In the genomic region with DNA sequence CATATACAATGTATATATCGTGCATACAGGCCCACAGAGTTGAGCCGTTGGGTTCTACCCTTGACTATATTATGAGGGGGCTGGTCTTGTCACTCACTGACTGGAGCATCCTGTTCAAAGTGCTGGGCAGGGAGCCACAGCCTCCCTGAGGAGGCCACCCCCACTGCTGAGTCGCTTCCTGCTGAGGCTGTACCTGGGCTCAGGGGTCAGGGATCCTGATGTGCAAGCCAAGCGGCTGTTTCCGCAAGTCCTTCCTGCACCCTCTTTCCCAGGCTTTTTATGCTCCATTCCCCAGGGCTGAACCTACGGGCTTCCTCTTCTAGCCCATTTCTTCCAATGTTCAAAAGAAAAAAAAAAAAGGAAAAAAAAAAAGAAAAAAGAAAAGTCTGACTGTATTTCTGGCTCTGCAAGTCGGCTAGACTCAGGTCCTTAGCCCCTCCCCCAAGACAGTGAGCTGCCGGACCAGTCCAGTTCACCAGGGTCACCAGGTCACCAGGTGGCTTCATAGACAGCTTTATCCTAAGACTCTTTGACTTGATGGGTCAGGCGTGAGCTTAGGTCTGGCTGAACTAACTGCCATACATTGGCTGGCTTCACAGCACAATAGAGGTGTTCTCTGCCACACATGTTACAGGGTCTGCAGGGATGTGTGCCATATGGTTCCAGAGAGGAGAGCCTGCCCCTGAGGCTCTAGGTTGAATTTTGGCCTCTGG, we compare ENCODE assay signal across 9 mouse cellular contexts.
DNase-seq lines count a peak whose midpoint lies in the region; ATAC-seq and TF ChIP-seq lines count a peak whose summit lies in the region.
"Had no signal": no experiment of that assay in that cellular context is flagged by ENCODE, and none has a peak within 500 bp of the region (broad histone marks: within the 10 kb centered on the region; RNA-seq: fewer than 3 reads in every experiment).

No protein-coding gene starts in this region.

- peaks cover 45% of the 10 kb centered on the region for H3K4me1 ChIP-seq in forebrain, embryonic 12.5 days
- peaks cover 11% of the 10 kb centered on the region; the same call in 1 of the 2 replicates for H3K4me1 ChIP-seq in forebrain, embryonic 11.5 days (replicated peaks; ENCODE audit: control insufficient read depth, insufficient read depth, low read length)
- H3K4me1 ChIP-seq in liver, embryonic 11.5 days (replicated peaks; ENCODE audit: control insufficient read depth, insufficient read depth, low read length): peaks cover 21% of the 10 kb centered on the region

- peaks cover 64% of the 10 kb centered on the region for H3K79me2 ChIP-seq in C2C12 (ENCODE audit: control insufficient read depth, insufficient read depth)

- no peak overlapping the region for H3K4me2 ChIP-seq in forebrain, embryonic 12.5 days
- no peak overlapping the region for H3K4me2 ChIP-seq in forebrain, embryonic 11.5 days (ENCODE audit: low read depth, low read length, severe bottlenecking)
- H3K4me2 ChIP-seq in liver, embryonic 11.5 days: no peak overlapping the region

- 0 out of 2 replicates have a peak overlapping the region, but pooled peaks have one; percentile 5 for H3K27ac ChIP-seq in forebrain, embryonic 12.5 days
- no peak overlapping the region for H3K27ac ChIP-seq in forebrain, embryonic 11.5 days (ENCODE audit: low read depth, low read length)
- no peak overlapping the region for H3K27ac ChIP-seq in liver, embryonic 11.5 days (ENCODE audit: low read depth, low read length)

- H3K9me3 ChIP-seq in forebrain, embryonic 12.5 days: no peaks in the 10 kb centered on the region
- no peaks in the 10 kb centered on the region for H3K9me3 ChIP-seq in forebrain, embryonic 11.5 days (ENCODE audit: control insufficient read depth, low read length)
- H3K9me3 ChIP-seq in liver, embryonic 11.5 days (ENCODE audit: control insufficient read depth, low read length): no peaks in the 10 kb centered on the region

- no peak for TF ChIP-seq CTCF in C2C12 (IDR thresholded peaks at IDR 0.05; ENCODE audit: control insufficient read depth, insufficient read depth, insufficient read length)

- H3K36me3 ChIP-seq in forebrain, embryonic 12.5 days (replicated peaks): no peaks in the 10 kb centered on the region
- H3K36me3 ChIP-seq in forebrain, embryonic 11.5 days (ENCODE audit: control insufficient read depth, insufficient read depth, low read length): no peaks in the 10 kb centered on the region
- no peaks in the 10 kb centered on the region for H3K36me3 ChIP-seq in C2C12 (ENCODE audit: control insufficient read depth, insufficient read depth)
- H3K36me3 ChIP-seq in liver, embryonic 11.5 days (ENCODE audit: control insufficient read depth, insufficient read depth, low read length): no peaks in the 10 kb centered on the region

- WGBS in forebrain, embryonic 12.5 days: 66% methylated on average over 9 of the region's 9 CpGs
- WGBS in forebrain, embryonic 11.5 days: 58% methylated on average over 9 of the region's 9 CpGs
- WGBS in liver, embryonic 11.5 days: 44% methylated on average over 9 of the region's 9 CpGs

- no peak overlapping the region for H3K9ac ChIP-seq in forebrain, embryonic 12.5 days
- no peak overlapping the region for H3K9ac ChIP-seq in forebrain, embryonic 11.5 days (ENCODE audit: low read length)
- H3K9ac ChIP-seq in liver, embryonic 11.5 days (ENCODE audit: low read depth, low read length): no peak overlapping the region

- ATAC-seq in forebrain, embryonic 12.5 days (ENCODE audit: low FRiP score): no peak
- ATAC-seq in forebrain, embryonic 11.5 days (replicated peaks; ENCODE audit: low FRiP score): no peak
- ATAC-seq in liver, embryonic 11.5 days (replicated peaks; ENCODE audit: low FRiP score): no peak

- H3K79me3 ChIP-seq in C2C12 (ENCODE audit: low read depth): peaks cover 41% of the 10 kb centered on the region

- peaks cover 11% of the 10 kb centered on the region; the same call in 1 of the 2 replicates for H3K27me3 ChIP-seq in forebrain, embryonic 12.5 days
- H3K27me3 ChIP-seq in forebrain, embryonic 11.5 days (ENCODE audit: control insufficient read depth, insufficient read depth, low read length): no peaks in the 10 kb centered on the region
- H3K27me3 ChIP-seq in C2C12 (ENCODE audit: control insufficient read depth, insufficient read depth, insufficient read length): no peaks in the 10 kb centered on the region
- peaks cover 23% of the 10 kb centered on the region for H3K27me3 ChIP-seq in liver, embryonic 11.5 days (replicated peaks; ENCODE audit: control insufficient read depth, insufficient read depth, low read length)

- DNase-seq in forebrain, embryonic 11.5 days (ENCODE audit: low spot score): no peak
- DNase-seq in heart, adult 8-10 months (ENCODE audit: low spot score): peak; percentile 72
- DNase-seq in kidney, postnatal 14 days: peak; percentile 86
- no peak for DNase-seq in ovary, postnatal 36 days (ENCODE audit: low spot score)
- DNase-seq in urinary bladder, adult 18-20 months (ENCODE audit: low spot score in 2 of 2): no peak
- DNase-seq in liver, embryonic 11.5 days (ENCODE audit: low spot score): no peak
- DNase-seq: liver had no signal

- no peak overlapping the region for H3ac ChIP-seq in C2C12 (ENCODE audit: control insufficient read depth, insufficient read length, low read depth)

- H3K4me3 ChIP-seq in forebrain, embryonic 12.5 days (replicated peaks): no peak overlapping the region
- H3K4me3 ChIP-seq in forebrain, embryonic 11.5 days (ENCODE audit: low read depth, low read length): no peak overlapping the region
- no peak overlapping the region for H3K4me3 ChIP-seq in C2C12 (ENCODE audit: insufficient read depth, poor library complexity, severe bottlenecking)
- H3K4me3 ChIP-seq in liver, embryonic 11.5 days (ENCODE audit: low read depth, low read length): no peak overlapping the region

TF ChIP-seq in C2C12, 6 proteins besides CTCF, POLR2A, EP300 and RAD21:
- TF ChIP-seq MYOD1 (IDR thresholded peaks at IDR 0.05; ENCODE audit: control insufficient read depth, insufficient read length, low read depth) (peak; percentile 5), MAX (IDR thresholded peaks at IDR 0.05) (no peak), USF1 (IDR thresholded peaks at IDR 0.05; ENCODE audit: low read depth) (no peak)

Comparison
In these comparisons a context has a peak if more than half of its experiments do, and no peak if none do; other contexts are left out.
1. DNase-seq: peak in heart, adult 8-10 months (single experiment) and kidney, postnatal 14 days (single experiment); none in forebrain, embryonic 11.5 days (single experiment), ovary, postnatal 36 days (single experiment), urinary bladder, adult 18-20 months (0 of 2) and liver, embryonic 11.5 days (single experiment).